Mouse (Mus musculus): ENCODE results near the gene Tmem37. TPM values are rescaled to one million over a fixed set of nuclear protein-coding genes. Genes with fewer than 3 reads are reported as not detected.

The Tmem37 gene
- polyA plus RNA-seq, 1 experiment from 2014 or later = 121 TPM

DNA sequence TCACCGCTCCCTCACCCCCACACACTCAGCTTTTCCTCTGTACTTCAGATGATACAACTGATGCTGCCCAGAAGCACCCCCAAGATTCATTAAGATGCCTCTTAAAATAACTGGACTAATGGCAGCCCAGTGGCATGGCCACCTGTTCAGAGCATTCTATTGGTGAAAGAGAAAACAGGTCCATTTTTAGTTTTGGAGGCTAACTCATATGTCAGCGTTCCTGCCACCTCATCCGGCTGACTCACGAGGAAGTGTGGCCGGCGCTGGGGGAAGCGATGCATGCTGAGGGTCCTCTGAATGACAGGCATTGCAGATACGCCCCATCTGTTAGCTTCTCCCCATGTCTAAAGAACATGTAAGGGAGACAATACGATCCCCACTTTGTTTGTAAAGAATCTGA is 35.3 kb downstream of the Tmem37 start:
- no peak overlapping the region for H3K27ac ChIP-seq (ENCODE audit: low read length)
- WGBS = 53% methylated on average over 9 of the region's 9 CpGs
- no peak for TF ChIP-seq EP300 (IDR thresholded peaks at IDR 0.05)
- no peak for TF ChIP-seq CTCF (IDR thresholded peaks at IDR 0.05)
- ATAC-seq = no peak
- H3K4me1 ChIP-seq (ENCODE audit: insufficient read depth, low read depth, low read length) = no peaks in the 10 kb centered on the region; the same call in 1 of the 2 replicates
- no peak overlapping the region for H3K4me3 ChIP-seq (ENCODE audit: low read depth, low read length)
- H3K9me3 ChIP-seq (ENCODE audit: low read length) = no peaks in the 10 kb centered on the region
- no peak overlapping the region for H3K9ac ChIP-seq (replicated peaks; ENCODE audit: low read depth)
- no peak overlapping the region for H3K4me2 ChIP-seq (replicated peaks; ENCODE audit: low read depth, low read length)
- H3K27me3 ChIP-seq (replicated peaks; ENCODE audit: insufficient read depth, low read length) = no peaks in the 10 kb centered on the region
- no peak for DNase-seq (ENCODE audit: low spot score)
- no peaks in the 10 kb centered on the region for H3K36me3 ChIP-seq (ENCODE audit: insufficient read depth, low read length)

DNA sequence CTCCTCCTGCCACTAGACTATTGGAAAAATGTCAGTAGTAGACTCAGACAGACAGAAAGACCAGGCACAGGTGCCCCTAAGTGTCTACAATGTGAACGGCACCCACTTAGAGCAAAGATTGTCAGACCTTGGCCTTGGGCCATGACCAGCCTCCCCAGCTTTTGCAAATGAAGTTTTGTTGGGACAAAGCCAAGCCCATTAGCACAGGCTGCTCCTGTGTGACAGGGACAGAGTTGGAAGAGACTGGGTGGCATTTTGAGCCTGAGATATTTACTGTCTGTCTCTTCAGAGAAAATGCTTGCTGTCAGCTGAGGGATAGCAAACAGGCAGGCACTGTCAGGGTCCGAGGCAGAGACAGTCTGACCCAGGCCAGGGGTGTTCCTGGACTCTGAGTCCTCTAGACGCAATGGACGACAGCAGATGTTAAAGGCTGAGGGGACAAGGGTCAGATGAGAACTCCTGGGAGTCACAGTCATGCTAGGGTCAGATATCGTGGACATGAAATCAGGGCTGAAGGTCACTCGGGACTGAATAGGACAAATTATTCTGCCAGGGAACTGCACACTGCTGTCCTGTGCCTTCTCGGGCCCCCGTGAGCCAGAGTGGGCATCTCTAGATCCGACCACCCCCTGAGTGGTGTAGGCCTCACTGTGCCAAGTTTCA is 36.7 kb downstream of the Tmem37 start:
- ATAC-seq = peak; percentile 21; the same call in 1 of the 2 replicates

DNA sequence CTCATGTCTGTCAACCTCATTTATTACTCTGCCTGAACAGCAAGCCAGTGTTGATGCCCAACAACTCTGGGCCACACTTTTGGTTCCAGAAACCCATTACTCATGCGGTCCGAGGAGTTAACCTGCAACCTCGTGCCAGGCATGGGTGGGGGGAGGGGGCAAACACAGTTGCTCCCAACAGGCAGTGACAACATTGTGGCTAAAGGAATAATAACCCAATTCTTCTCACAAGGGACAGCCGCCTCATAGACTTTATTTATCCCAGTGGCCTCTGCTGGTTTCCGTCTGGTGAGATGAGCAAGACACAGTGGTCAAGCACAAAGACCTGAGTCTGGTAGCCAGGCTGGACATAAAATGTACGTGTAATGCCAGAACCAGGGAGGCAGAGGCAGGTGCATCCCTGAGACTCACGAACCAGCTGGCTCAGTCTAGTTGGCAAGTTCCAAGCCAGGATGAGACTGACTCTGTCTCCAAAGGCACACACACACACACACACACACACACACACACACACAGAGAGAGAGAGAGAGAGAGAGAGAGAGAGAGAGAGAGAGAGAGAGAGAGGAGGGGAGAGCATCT is 38.3 kb downstream of the Tmem37 start:
- 75% methylated on average over 7 of the region's 7 CpGs for WGBS
- H3K36me3 ChIP-seq (ENCODE audit: insufficient read depth, low read length) = no peaks in the 10 kb centered on the region
- H3K9me3 ChIP-seq (ENCODE audit: low read length) = no peaks in the 10 kb centered on the region
- no peaks in the 10 kb centered on the region; the same call in 1 of the 2 replicates for H3K4me1 ChIP-seq (ENCODE audit: insufficient read depth, low read depth, low read length)
- H3K9ac ChIP-seq (replicated peaks; ENCODE audit: low read depth) = no peak overlapping the region
- no peak for DNase-seq (ENCODE audit: low spot score)
- no peak overlapping the region for H3K4me3 ChIP-seq (ENCODE audit: low read depth, low read length)
- H3K27ac ChIP-seq (ENCODE audit: low read length) = no peak overlapping the region
- no peaks in the 10 kb centered on the region for H3K27me3 ChIP-seq (replicated peaks; ENCODE audit: insufficient read depth, low read length)
- TF ChIP-seq CTCF (IDR thresholded peaks at IDR 0.05) (no peak), EP300 (IDR thresholded peaks at IDR 0.05) (no peak)
- H3K4me2 ChIP-seq (replicated peaks; ENCODE audit: low read depth, low read length) = no peak overlapping the region
- no peak for ATAC-seq

More for the DNA sequence above, 36.7 kb downstream of the Tmem37 start:
- Histone ChIP-seq H3K4me3 (ENCODE audit: low read depth, low read length) (no peak overlapping the region), H3K9ac (replicated peaks; ENCODE audit: low read depth) (no peak overlapping the region), H3K4me1 (ENCODE audit: insufficient read depth, low read depth, low read length) (no peaks in the 10 kb centered on the region; the same call in 1 of the 2 replicates), H3K27ac (ENCODE audit: low read length) (no peak overlapping the region), H3K4me2 (replicated peaks; ENCODE audit: low read depth, low read length) (no peak overlapping the region), H3K36me3 (ENCODE audit: insufficient read depth, low read length) (no peaks in the 10 kb centered on the region), H3K27me3 (replicated peaks; ENCODE audit: insufficient read depth, low read length) (no peaks in the 10 kb centered on the region), H3K9me3 (ENCODE audit: low read length) (no peaks in the 10 kb centered on the region)
- WGBS = 63% methylated on average over 9 of the region's 9 CpGs
- DNase-seq (ENCODE audit: low spot score) = peak; percentile 56
- TF ChIP-seq EP300 (IDR thresholded peaks at IDR 0.05) (no peak), CTCF (IDR thresholded peaks at IDR 0.05) (0 out of 2 replicates have a peak, but pooled peaks have one; percentile 2)

DNA sequence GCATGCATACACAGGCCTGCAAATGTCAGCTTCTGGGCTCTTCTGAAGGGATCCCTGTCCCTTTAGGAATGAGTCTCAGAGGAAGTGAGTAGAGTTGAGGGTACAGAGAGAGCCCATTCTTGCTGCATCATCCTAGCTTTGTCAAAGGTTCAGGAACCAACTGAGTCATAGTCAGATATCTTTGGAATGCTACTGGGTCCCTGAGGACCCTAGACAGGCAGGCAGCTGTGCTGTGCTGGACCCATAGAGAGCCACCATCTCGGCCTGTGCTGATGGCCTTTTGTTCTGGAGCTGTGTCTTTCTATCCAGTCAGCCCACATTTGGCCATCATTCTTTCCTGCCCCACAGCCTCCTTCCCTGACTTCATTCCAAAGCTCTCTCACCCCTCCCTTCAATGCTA is 39.1 kb downstream of the Tmem37 start:
- H3K36me3 ChIP-seq (ENCODE audit: insufficient read depth, low read length) = no peaks in the 10 kb centered on the region
- WGBS = 72% methylated on average over 1 of the region's 1 CpGs
- H3K27me3 ChIP-seq (replicated peaks; ENCODE audit: insufficient read depth, low read length) = no peaks in the 10 kb centered on the region
- ATAC-seq = no peak
- H3K4me3 ChIP-seq (ENCODE audit: low read depth, low read length) = no peak overlapping the region
- TF ChIP-seq CTCF (IDR thresholded peaks at IDR 0.05) = no peak
- TF ChIP-seq EP300 (IDR thresholded peaks at IDR 0.05) = no peak
- no peaks in the 10 kb centered on the region; the same call in 1 of the 2 replicates for H3K4me1 ChIP-seq (ENCODE audit: insufficient read depth, low read depth, low read length)
- no peak overlapping the region for H3K27ac ChIP-seq (ENCODE audit: low read length)
- H3K9me3 ChIP-seq (ENCODE audit: low read length) = no peaks in the 10 kb centered on the region
- DNase-seq (ENCODE audit: low spot score) = no peak
- H3K9ac ChIP-seq (replicated peaks; ENCODE audit: low read depth) = no peak overlapping the region
- no peak overlapping the region for H3K4me2 ChIP-seq (replicated peaks; ENCODE audit: low read depth, low read length)

DNA sequence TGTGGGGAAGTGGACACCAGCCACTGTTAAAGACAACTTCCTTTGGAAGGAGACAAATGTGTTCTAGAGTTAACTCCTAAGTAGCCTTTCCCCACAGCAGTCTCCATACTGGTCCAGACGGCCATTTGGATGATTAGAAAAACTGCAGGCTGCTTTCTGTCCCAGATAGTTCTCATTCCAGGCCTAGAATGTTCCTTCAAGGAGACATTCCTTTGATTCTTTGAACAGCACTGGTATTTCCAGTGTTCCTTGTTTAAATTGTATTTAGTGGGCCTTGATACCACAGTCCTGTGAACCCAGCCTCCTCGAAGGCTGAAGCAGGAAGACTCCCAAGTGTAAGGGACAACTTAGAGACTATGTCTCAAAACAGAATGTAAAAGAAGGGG is 40.4 kb downstream of the Tmem37 start:
- Histone ChIP-seq H3K27ac (ENCODE audit: low read length) (no peak overlapping the region), H3K36me3 (ENCODE audit: insufficient read depth, low read length) (no peaks in the 10 kb centered on the region), H3K4me1 (ENCODE audit: insufficient read depth, low read depth, low read length) (no peaks in the 10 kb centered on the region), H3K27me3 (replicated peaks; ENCODE audit: insufficient read depth, low read length) (no peaks in the 10 kb centered on the region), H3K4me3 (ENCODE audit: low read depth, low read length) (no peak overlapping the region), H3K9ac (replicated peaks; ENCODE audit: low read depth) (no peak overlapping the region), H3K9me3 (ENCODE audit: low read length) (no peaks in the 10 kb centered on the region), H3K4me2 (replicated peaks; ENCODE audit: low read depth, low read length) (no peak overlapping the region)
- no peak for TF ChIP-seq CTCF (IDR thresholded peaks at IDR 0.05)
- peak; percentile 73 for TF ChIP-seq EP300 (IDR thresholded peaks at IDR 0.05)
- 54% methylated on average over 2 of the region's 2 CpGs for WGBS
- ATAC-seq (peak; percentile 53), DNase-seq (ENCODE audit: low spot score) (no peak)

DNA sequence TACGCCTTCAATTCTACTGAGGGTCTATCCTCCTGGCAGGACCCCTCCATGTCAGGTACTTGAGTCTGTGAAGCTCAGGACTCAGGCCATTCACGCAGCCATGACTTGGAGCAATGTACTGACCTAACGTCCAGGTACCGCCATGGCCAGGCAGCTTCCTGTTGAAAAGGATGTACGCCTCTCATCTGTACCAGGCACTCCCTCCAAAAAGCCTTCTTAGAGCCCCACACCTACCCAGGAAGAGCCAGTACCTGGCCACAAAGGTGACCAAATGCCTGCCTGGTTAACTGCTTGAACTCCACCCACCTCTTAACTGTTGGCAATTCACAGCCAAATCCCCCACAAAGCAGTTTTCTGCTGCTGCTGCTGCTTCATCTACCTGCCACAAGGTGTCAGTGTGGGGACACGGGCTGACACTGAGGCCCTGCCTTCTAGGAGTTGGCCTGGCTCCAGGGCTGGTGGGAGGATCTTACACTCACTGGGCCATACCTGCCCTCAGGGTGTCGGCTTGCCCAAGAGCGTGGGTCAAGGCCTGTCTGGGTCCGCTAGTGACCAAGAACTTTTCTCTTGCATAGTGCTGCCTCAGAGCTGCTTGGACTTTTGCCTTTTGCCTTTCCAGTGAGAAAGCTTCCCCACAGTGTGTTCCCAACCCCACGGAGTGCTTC is 40.9 kb downstream of the Tmem37 start:
- no peak overlapping the region for H3K27ac ChIP-seq (ENCODE audit: low read length)
- TF ChIP-seq EP300 (IDR thresholded peaks at IDR 0.05) (no peak), CTCF (IDR thresholded peaks at IDR 0.05) (peak; percentile 100)
- H3K9me3 ChIP-seq (ENCODE audit: low read length) = no peaks in the 10 kb centered on the region
- no peak overlapping the region for H3K4me3 ChIP-seq (ENCODE audit: low read depth, low read length)
- H3K27me3 ChIP-seq (replicated peaks; ENCODE audit: insufficient read depth, low read length) = no peaks in the 10 kb centered on the region
- DNase-seq (ENCODE audit: low spot score) = peak; percentile 90
- WGBS = 38% methylated on average over 10 of the region's 10 CpGs
- no peak overlapping the region for H3K9ac ChIP-seq (replicated peaks; ENCODE audit: low read depth)
- peak; percentile 94 for ATAC-seq
- H3K36me3 ChIP-seq (ENCODE audit: insufficient read depth, low read length) = no peaks in the 10 kb centered on the region
- H3K4me2 ChIP-seq (replicated peaks; ENCODE audit: low read depth, low read length) = no peak overlapping the region
- H3K4me1 ChIP-seq (ENCODE audit: insufficient read depth, low read depth, low read length) = no peaks in the 10 kb centered on the region

Measured in lung, postnatal 0 days (tissue).